Mouse (Mus musculus) limb, embryonic 14.5 days (tissue): ENCODE results near the gene Dync1li2. TPM values are rescaled to one million over a fixed set of nuclear protein-coding genes. Genes with fewer than 3 reads are reported as not detected.

Experiments used
- ATAC-seq: fragments of 200-750 bp; cut with Nextera tagmentation; 2 replicates; pipeline ENCODE4 v1.8.0; 2017; ENCODE audit warnings: low read depth, moderate number of reproducible peaks, moderate TSS enrichment; ENCODE audit not compliant: low FRiP score
- DNase-seq: peaks from one replicate; pipeline ENCODE4 v3.0.0-alpha.2; 2015; ENCODE audit warnings: low spot score
- H3K27ac ChIP-seq: fragments of 300-500 bp; sonication (generic); replicated peaks from 2 replicates; pipeline ENCODE4 v1.5.1; 2014; ENCODE audit warnings: low read depth, mild to moderate bottlenecking, low read length, moderate library complexity, mixed read lengths
- H3K27me3 ChIP-seq: fragments of 300-500 bp; sonication (generic); 2 replicates; pipeline ENCODE4 v1.6.1; 2014; ENCODE audit warnings: low read length, mixed read lengths; ENCODE audit not compliant: control insufficient read depth, insufficient read depth
- H3K36me3 ChIP-seq: fragments of 300-500 bp; sonication (generic); 2 replicates; pipeline ENCODE4 v1.6.1; 2014; ENCODE audit warnings: mild to moderate bottlenecking, low read length, moderate library complexity, mixed read lengths; ENCODE audit not compliant: control insufficient read depth, insufficient read depth
- H3K4me1 ChIP-seq: fragments of 300-500 bp; sonication (generic); 2 replicates; pipeline ENCODE4 v1.6.1; 2014; ENCODE audit warnings: antibody characterized with exemption, low read length, mixed read lengths; ENCODE audit not compliant: control insufficient read depth, insufficient read depth
- H3K4me2 ChIP-seq: fragments of 300-500 bp; sonication (generic); replicated peaks from 2 replicates; pipeline ENCODE4 v1.6.1; 2014; ENCODE audit warnings: low read depth, mild to moderate bottlenecking, low read length, moderate library complexity; ENCODE audit not compliant: severe bottlenecking
- H3K4me3 ChIP-seq: fragments of 300-500 bp; sonication (generic); replicated peaks from 2 replicates; pipeline ENCODE4 v1.5.1; 2014; ENCODE audit warnings: low read length
- H3K9ac ChIP-seq: fragments of 300-500 bp; sonication (generic); 2 replicates; pipeline ENCODE4 v1.6.1; 2014; ENCODE audit warnings: mild to moderate bottlenecking, low read depth, low read length, moderate library complexity; ENCODE audit not compliant: severe bottlenecking
- H3K9me3 ChIP-seq: fragments of 300-500 bp; sonication (generic); 2 replicates; pipeline ENCODE4 v1.6.1; 2016; ENCODE audit warnings: low read length; ENCODE audit not compliant: control insufficient read depth
- POLR2A ChIP-seq: fragments of 200-500 bp; IDR thresholded peaks from 2 replicates; pipeline ENCODE4 v1.8.0; 2012; ENCODE audit warnings: inconsistent platforms, mild to moderate bottlenecking, moderate library complexity, borderline replicate concordance; ENCODE audit not compliant: insufficient read depth, insufficient read length; ENCODE audit errors: extremely low read depth
- WGBS: fragments of 180-500 bp; shearing (Covaris S2); extraction: QIAGEN DNeasy Blood & Tissue Kit; methylation state at CpG from one replicate; pipeline ENCODE4 v1.1.7; 2014; 5-methylcytosine and 5-hydroxymethylcytosine counted together
- polyA plus RNA-seq, 2 experiments: library from polyadenylated mRNA; depleted of rRNA in 1 of 2; stranded (reverse) in 1 of 2; unstranded in 1 of 2; fragments of >200 nt; fragmentation: Nextera tagmentation in 1 of 2; extraction: Ambion mirVana in 1 of 2; gene quantifications; 2 replicates each; pipeline versions ENCODE4 v1.2.1 to v1.2.3; 2012 to 2014

Gene Dync1li2
- polyA plus RNA-seq, 2 experiments = 48.8 to 64.7 TPM

- no peak overlapping the region for H3K4me2 ChIP-seq
- peaks cover 8% of the 10 kb centered on the region; the same call in 1 of the 2 replicates for H3K4me1 ChIP-seq
- H3K4me3 ChIP-seq = no peak overlapping the region
- H3K9me3 ChIP-seq = no peaks in the 10 kb centered on the region
- no peaks in the 10 kb centered on the region for H3K27me3 ChIP-seq
- 45% methylated on average over 14 of the region's 14 CpGs for WGBS
- no peak for ATAC-seq
- peaks cover 5% of the 10 kb centered on the region; the same call in 1 of the 2 replicates for H3K36me3 ChIP-seq
- no peak overlapping the region for H3K27ac ChIP-seq
- peak; percentile 21 for DNase-seq
- H3K9ac ChIP-seq = no peak overlapping the region
- no peak for TF ChIP-seq POLR2A
Observed at GRCm38 (mm10) chr8:104374864-104375846, 67.7 kb downstream of the Dync1li2 start.

GRCm38 (mm10) chr8:104374269-104374668 lies 68.6 kb downstream of the Dync1li2 start:
- H3K36me3 ChIP-seq = peaks cover 5% of the 10 kb centered on the region; the same call in 1 of the 2 replicates
- H3K27me3 ChIP-seq = no peaks in the 10 kb centered on the region
- no peak for TF ChIP-seq POLR2A
- WGBS = 69% methylated on average over 11 of the region's 11 CpGs
- H3K4me3 ChIP-seq = no peak overlapping the region
- H3K4me1 ChIP-seq = peaks cover 8% of the 10 kb centered on the region; the same call in 1 of the 2 replicates
- ATAC-seq (no peak), DNase-seq (no peak)
- no peak overlapping the region for H3K9ac ChIP-seq
- H3K4me2 ChIP-seq = no peak overlapping the region
- H3K9me3 ChIP-seq = no peaks in the 10 kb centered on the region
- H3K27ac ChIP-seq = no peak overlapping the region

DNA sequence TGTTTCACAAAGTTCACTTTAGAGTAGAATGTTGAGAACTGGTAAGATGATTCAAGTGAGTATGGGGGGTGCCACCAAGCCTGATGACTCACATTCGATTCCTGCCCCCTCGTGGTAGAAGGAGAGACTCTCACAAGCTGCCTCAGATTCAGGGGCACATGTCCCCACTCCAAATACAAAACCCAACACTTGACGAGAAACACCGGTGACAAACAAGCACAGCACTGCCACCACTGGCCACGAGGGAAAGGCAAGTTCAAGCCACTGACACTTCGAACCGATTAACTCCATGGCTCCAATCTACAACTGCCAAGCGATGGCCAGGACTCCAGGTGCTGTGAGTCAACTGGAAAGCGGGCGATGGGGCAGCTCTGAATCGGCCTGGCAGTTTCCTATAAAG lies 69.1 kb downstream of the Dync1li2 start:
- 74% methylated on average over 11 of the region's 11 CpGs for WGBS
- H3K36me3 ChIP-seq = peaks cover 5% of the 10 kb centered on the region; the same call in 1 of the 2 replicates
- TF ChIP-seq POLR2A = no peak

DNA sequence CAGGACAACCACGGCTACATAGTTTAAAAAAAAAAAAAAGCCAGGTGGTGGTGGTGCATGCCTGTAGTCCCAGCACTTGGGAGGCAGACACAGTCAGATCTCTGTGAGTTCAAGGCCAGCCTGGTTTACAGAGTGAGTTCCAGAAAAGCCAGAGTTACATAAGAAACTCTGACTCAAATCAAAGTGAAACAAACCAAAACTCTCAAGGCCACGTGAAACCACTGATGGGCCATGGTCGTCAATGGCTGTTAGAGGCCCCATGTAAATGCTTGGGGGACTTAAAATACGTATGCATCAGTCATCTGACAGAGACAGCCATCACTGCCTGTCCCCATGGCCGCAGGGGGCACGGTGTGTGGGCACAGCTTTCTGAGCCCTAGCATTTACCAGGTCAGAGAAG lies 71.7 kb downstream of the Dync1li2 start:
- H3K36me3 ChIP-seq = peaks cover 5% of the 10 kb centered on the region; the same call in 1 of the 2 replicates
- no peak overlapping the region for H3K27ac ChIP-seq
- H3K4me3 ChIP-seq = no peak overlapping the region
- TF ChIP-seq POLR2A = no peak
- H3K4me1 ChIP-seq = peaks cover 8% of the 10 kb centered on the region; the same call in 1 of the 2 replicates
- H3K9ac ChIP-seq = no peak overlapping the region
- DNase-seq (no peak), ATAC-seq (no peak)
- no peaks in the 10 kb centered on the region for H3K9me3 ChIP-seq
- H3K4me2 ChIP-seq = no peak overlapping the region
- no peaks in the 10 kb centered on the region for H3K27me3 ChIP-seq
- 85% methylated on average over 6 of the region's 6 CpGs for WGBS

More for the DNA sequence above, 69.1 kb downstream of the Dync1li2 start:
- no peak overlapping the region for H3K27ac ChIP-seq
- no peak for ATAC-seq
- H3K4me3 ChIP-seq = no peak overlapping the region
- no peak for DNase-seq
- H3K4me1 ChIP-seq = peaks cover 8% of the 10 kb centered on the region; the same call in 1 of the 2 replicates
- H3K4me2 ChIP-seq = no peak overlapping the region
- no peaks in the 10 kb centered on the region for H3K9me3 ChIP-seq
- no peaks in the 10 kb centered on the region for H3K27me3 ChIP-seq
- no peak overlapping the region for H3K9ac ChIP-seq

GRCm38 (mm10) chr8:104370071-104370470 lies 72.8 kb downstream of the Dync1li2 start:
- no peaks in the 10 kb centered on the region for H3K27me3 ChIP-seq
- no peak overlapping the region for H3K4me2 ChIP-seq
- TF ChIP-seq POLR2A = no peak
- no peak overlapping the region for H3K9ac ChIP-seq
- peaks cover 5% of the 10 kb centered on the region; the same call in 1 of the 2 replicates for H3K36me3 ChIP-seq
- DNase-seq (no peak), ATAC-seq (no peak)
- no peak overlapping the region for H3K4me3 ChIP-seq
- no peak overlapping the region for H3K27ac ChIP-seq
- no peaks in the 10 kb centered on the region for H3K9me3 ChIP-seq
- H3K4me1 ChIP-seq = peaks cover 4% of the 10 kb centered on the region; the same call in 1 of the 2 replicates
- WGBS = 74% methylated on average over 6 of the region's 6 CpGs
